Mouse (Mus musculus) heart, embryonic 15.5 days (tissue): ENCODE measurements at regions not wholly inside any gene's neighbourhood (a gene's known extent, or its start where the extent isn't known, plus 50 kb on each side); places are given as distances from the start of the nearest gene placed in this dataset.

ENCODE experiments used
- ATAC-seq: fragments of 200-750 bp; cut with Nextera tagmentation; replicated peaks from 2 replicates; pipeline ENCODE4 v1.8.0; 2017; ENCODE audit warnings: low read depth, moderate TSS enrichment; ENCODE audit not compliant: insufficient number of reproducible peaks, insufficient read depth, low FRiP score
- H3K27ac ChIP-seq: fragments of 300-500 bp; sonication (generic); 2 replicates; pipeline ENCODE4 v1.5.1; 2015; ENCODE audit warnings: mild to moderate bottlenecking, inconsistent platforms
- H3K27me3 ChIP-seq: fragments of 300-500 bp; sonication (generic); 2 replicates; pipeline ENCODE4 v1.6.1; 2015; ENCODE audit warnings: inconsistent platforms
- H3K36me3 ChIP-seq: fragments of 300-500 bp; sonication (generic); 2 replicates; pipeline ENCODE4 v1.6.1; 2015; ENCODE audit warnings: mild to moderate bottlenecking, inconsistent platforms
- H3K4me1 ChIP-seq: fragments of 300-500 bp; sonication (generic); replicated peaks from 2 replicates; pipeline ENCODE4 v1.6.1; 2015; ENCODE audit warnings: inconsistent platforms
- H3K4me2 ChIP-seq: fragments of 300-500 bp; sonication (generic); 2 replicates; pipeline ENCODE4 v1.6.1; 2015; ENCODE audit warnings: inconsistent platforms, mild to moderate bottlenecking, moderate library complexity
- H3K4me3 ChIP-seq: fragments of 300-500 bp; sonication (generic); 2 replicates; pipeline ENCODE4 v1.5.1; 2015; ENCODE audit warnings: mild to moderate bottlenecking, inconsistent platforms
- H3K9ac ChIP-seq: fragments of 300-500 bp; sonication (generic); 2 replicates; pipeline ENCODE4 v1.6.1; 2015; ENCODE audit warnings: mild to moderate bottlenecking, inconsistent platforms
- H3K9me3 ChIP-seq: fragments of 300-500 bp; sonication (generic); replicated peaks from 2 replicates; pipeline ENCODE4 v1.6.1; 2016; ENCODE audit warnings: inconsistent platforms
- WGBS: fragments of 180-500 bp; shearing (Covaris S2); methylation state at CpG from one replicate; pipeline ENCODE4 v1.1.7; 2015; ENCODE audit warnings: mixed read lengths; 5-methylcytosine and 5-hydroxymethylcytosine counted together

DNA sequence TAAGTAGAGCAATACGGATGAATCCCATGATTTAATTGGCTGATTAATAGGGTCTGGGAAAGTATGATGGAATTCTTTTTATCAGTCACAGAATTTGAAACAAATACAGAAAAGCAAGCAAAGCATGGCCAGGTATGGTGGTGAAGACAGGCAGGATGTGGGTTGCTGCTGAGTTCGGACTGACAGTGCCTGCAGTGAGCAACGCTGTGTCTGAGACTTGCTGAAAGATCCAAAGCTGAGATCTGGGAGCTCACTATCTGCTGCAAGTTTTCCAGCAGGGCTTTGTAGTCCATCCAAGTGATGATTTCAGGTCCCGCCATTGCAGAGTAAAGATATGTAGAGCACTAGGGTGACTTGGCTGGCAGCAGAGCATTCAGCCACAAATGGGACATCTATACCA is 189.3 kb upstream of the Ahr start:
- Histone ChIP-seq H3K9ac (no peak overlapping the region), H3K4me3 (no peak overlapping the region), H3K36me3 (no peaks in the 10 kb centered on the region), H3K4me1 (no peaks in the 10 kb centered on the region), H3K27me3 (no peaks in the 10 kb centered on the region), H3K9me3 (no peaks in the 10 kb centered on the region), H3K4me2 (no peak overlapping the region), H3K27ac (no peak overlapping the region)
- no peak for ATAC-seq
- 60% methylated on average over 4 of the region's 4 CpGs for WGBS

DNA sequence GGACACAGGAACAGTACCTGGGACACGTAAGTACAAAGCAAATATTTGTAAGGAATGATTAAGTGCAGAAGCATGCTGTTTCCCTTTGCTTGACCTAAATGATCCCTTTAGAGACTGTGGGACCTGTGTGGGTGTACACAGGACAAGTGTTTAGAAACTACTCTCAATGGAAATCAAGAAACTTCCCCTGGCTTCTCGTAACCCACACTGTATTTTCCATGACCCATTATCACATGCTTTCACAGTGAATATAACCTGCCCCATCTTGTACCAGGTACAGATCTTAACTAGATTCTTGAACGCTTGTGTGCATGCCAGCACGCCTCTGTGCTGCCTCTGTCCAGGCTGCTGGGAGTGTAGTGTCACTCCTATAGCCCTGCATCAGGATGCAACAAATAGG is 177.8 kb upstream of the Ahr start:
- Histone ChIP-seq H3K4me1 (no peaks in the 10 kb centered on the region), H3K27me3 (no peaks in the 10 kb centered on the region), H3K9ac (no peak overlapping the region), H3K27ac (no peak overlapping the region), H3K9me3 (no peaks in the 10 kb centered on the region), H3K36me3 (no peaks in the 10 kb centered on the region), H3K4me3 (no peak overlapping the region), H3K4me2 (no peak overlapping the region)
- ATAC-seq, result no peak
- WGBS, result 70% methylated on average over 4 of the region's 4 CpGs

DNA sequence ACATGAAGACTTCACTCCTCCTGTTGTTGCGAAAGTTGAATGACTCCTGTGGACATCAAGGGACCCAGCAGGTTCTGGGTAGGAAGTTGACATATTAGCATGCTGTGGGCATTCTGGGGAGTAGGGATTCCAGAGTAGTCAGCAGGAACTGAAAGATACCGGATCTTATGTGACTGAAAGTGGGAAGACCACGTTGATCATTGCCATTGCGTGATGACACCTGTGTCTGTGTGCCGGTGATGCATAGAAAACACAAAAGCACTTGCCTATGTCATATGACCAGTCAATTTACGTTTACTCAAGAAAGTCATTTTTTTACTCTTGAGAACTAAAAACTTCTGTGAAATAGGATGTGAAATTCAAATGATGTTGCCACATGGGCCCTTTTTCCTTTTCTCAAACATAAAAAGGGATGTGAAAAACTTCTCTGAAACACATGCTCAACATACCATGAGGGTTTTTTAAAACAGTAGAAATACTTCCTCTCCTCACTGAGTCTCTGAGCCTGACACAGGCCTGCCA is 176.8 kb upstream of the Ahr start:
- no peaks in the 10 kb centered on the region for H3K9me3 ChIP-seq
- no peaks in the 10 kb centered on the region for H3K27me3 ChIP-seq
- no peak overlapping the region for H3K4me3 ChIP-seq
- no peak overlapping the region for H3K9ac ChIP-seq
- H3K27ac ChIP-seq, result no peak overlapping the region
- WGBS, result 87% methylated on average over 6 of the region's 6 CpGs
- no peaks in the 10 kb centered on the region for H3K36me3 ChIP-seq
- H3K4me2 ChIP-seq, result no peak overlapping the region
- ATAC-seq, result no peak
- no peaks in the 10 kb centered on the region for H3K4me1 ChIP-seq

DNA sequence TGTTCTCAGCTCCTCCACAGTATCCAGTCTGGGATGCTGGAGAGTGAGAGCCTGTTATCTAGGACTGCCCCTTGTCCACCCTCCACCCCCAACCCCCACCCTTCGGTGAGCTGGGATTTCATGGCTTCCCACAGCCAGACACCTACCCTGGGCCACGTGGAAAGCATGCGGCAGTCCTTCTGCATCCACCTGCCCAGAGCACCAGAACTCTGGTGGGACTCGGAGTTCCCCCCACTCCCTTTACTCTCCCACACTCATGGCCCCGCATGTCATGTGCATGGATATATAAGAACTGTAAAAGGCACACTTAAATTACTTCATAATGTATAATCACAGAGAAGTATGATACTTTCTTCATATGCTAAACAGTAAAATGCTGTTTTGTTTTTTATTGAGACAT is 175.5 kb upstream of the Ahr start:
- Histone ChIP-seq H3K27me3 (no peaks in the 10 kb centered on the region), H3K27ac (no peak overlapping the region), H3K9ac (no peak overlapping the region), H3K4me1 (no peaks in the 10 kb centered on the region), H3K4me2 (no peak overlapping the region), H3K36me3 (no peaks in the 10 kb centered on the region), H3K9me3 (no peaks in the 10 kb centered on the region), H3K4me3 (no peak overlapping the region)
- ATAC-seq, result no peak
- 57% methylated on average over 5 of the region's 5 CpGs for WGBS

DNA sequence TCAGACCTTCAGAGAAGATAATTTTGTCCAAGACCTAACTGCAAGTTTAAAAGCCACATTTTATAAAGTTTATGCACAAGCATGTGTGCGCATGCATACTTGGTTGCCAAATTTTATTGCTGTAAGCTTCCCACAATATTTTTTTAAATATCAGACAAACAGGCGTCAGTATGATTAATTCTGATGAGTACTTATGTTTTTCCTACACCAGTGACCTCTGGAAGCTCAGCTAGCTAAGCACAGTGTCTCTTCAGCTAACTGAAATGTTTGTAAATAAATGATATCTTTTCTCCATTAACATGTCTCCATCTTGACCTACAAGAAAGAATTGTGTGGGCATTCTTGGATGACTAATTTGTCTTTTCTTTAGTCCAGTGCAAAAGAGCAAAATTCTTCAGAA is 168.6 kb upstream of the Ahr start:
- H3K27me3 ChIP-seq, result no peaks in the 10 kb centered on the region
- no peak overlapping the region for H3K9ac ChIP-seq
- ATAC-seq, result no peak
- H3K9me3 ChIP-seq, result no peaks in the 10 kb centered on the region
- peaks cover 5% of the 10 kb centered on the region; the same call in 1 of the 2 replicates for H3K4me1 ChIP-seq
- 75% methylated on average over 2 of the region's 2 CpGs for WGBS
- no peaks in the 10 kb centered on the region for H3K36me3 ChIP-seq
- no peak overlapping the region for H3K4me2 ChIP-seq
- H3K27ac ChIP-seq, result no peak overlapping the region
- H3K4me3 ChIP-seq, result no peak overlapping the region

DNA sequence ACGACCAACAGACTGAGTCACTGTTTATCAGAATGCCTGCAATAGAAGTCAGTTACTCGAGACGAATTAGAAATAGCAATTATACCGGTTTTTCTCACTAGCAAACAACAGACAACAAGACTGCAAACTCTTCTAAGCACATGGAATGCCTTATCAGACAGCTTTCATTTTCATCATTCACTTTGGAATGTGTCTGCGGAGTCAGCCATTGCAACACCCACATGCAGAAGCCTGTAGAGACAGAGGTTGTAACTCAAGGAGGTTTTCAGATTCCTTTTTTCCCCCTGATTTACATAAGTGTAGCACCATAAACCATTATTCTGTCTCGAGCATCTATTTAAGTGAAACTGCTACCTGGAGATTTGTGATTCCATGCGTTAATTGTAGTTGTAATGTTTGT is 167.8 kb upstream of the Ahr start:
- 47% methylated on average over 7 of the region's 7 CpGs for WGBS
- H3K36me3 ChIP-seq, result no peaks in the 10 kb centered on the region
- H3K4me3 ChIP-seq, result no peak overlapping the region
- ATAC-seq, result no peak
- H3K4me2 ChIP-seq, result no peak overlapping the region
- peaks cover 5% of the 10 kb centered on the region; the same call in 1 of the 2 replicates for H3K4me1 ChIP-seq
- H3K9ac ChIP-seq, result no peak overlapping the region
- H3K27ac ChIP-seq, result no peak overlapping the region
- no peaks in the 10 kb centered on the region for H3K9me3 ChIP-seq
- H3K27me3 ChIP-seq, result no peaks in the 10 kb centered on the region

DNA sequence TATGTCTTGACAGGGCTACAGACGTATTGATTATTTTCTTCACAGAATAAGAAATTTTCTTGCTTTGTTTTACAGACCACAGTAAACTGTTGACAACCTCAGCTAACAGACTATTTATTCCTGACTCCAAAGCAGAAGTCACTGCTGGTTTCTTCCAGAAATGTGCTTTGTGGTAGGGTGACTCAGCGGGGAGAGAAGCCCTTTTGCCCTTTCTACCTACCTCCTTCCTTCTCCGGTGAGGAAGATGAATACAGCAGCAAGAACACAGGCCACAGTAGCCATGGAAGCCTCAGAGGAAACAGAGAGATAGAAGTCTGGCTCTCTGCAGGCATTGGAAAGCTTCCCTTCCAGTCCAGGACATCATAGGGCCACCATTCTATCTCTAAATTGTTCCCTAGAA is 159.4 kb upstream of the Ahr start:
- no peaks in the 10 kb centered on the region for H3K27me3 ChIP-seq
- H3K36me3 ChIP-seq, result no peaks in the 10 kb centered on the region
- ATAC-seq, result no peak
- 70% methylated on average over 3 of the region's 3 CpGs for WGBS
- no peaks in the 10 kb centered on the region for H3K4me1 ChIP-seq
- H3K27ac ChIP-seq, result no peak overlapping the region
- no peak overlapping the region for H3K4me2 ChIP-seq
- no peaks in the 10 kb centered on the region for H3K9me3 ChIP-seq
- H3K9ac ChIP-seq, result no peak overlapping the region
- no peak overlapping the region for H3K4me3 ChIP-seq

DNA sequence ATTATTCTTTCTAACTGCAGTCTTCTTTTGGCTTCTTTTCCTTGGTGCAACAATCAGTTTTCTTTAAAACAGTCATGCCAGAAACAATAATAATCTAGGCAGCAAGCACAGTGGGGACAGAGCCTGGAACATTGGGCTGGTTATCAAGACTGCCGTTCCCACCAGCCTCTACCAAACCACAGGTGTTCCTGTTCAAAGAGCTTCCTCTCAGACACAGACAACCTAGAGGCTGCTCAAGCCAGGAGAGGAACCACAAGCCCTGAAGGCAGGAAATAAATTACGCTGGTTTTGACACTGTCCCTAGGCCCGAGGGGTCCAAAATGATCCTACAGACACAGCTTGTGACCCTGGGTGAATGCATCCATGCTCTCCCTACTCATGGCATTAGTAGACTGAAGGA is 156.1 kb upstream of the Ahr start:
- Histone ChIP-seq H3K27ac (no peak overlapping the region), H3K4me1 (no peaks in the 10 kb centered on the region), H3K9ac (no peak overlapping the region), H3K4me2 (no peak overlapping the region), H3K4me3 (no peak overlapping the region), H3K27me3 (no peaks in the 10 kb centered on the region), H3K36me3 (no peaks in the 10 kb centered on the region), H3K9me3 (no peaks in the 10 kb centered on the region)
- no peak for ATAC-seq
- WGBS, result 76% methylated on average over 3 of the region's 3 CpGs

DNA sequence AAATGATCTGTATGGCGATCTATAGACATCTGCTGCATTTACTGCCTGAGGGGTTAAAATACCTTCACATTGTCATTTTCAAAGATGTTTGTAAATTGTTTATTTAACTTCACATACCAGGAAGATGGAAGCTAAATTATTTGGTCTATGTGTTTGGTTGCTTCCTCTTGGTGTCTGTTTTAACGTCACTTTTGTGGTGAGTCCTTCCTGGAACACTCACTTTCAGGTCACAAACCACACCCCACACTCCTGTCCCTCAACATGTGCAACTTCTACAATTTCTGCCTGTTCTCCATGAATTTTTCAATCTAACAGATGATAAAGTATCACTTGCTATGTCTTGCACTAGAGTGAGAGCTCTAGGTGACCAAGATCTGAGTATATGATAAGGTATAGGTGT is 151.4 kb upstream of the Ahr start:
- H3K4me3 ChIP-seq, result no peak overlapping the region
- H3K27ac ChIP-seq, result no peak overlapping the region
- no peak overlapping the region for H3K9ac ChIP-seq
- H3K4me1 ChIP-seq, result no peaks in the 10 kb centered on the region
- H3K4me2 ChIP-seq, result no peak overlapping the region
- 77% methylated on average over 2 of the region's 2 CpGs for WGBS
- no peaks in the 10 kb centered on the region for H3K27me3 ChIP-seq
- H3K36me3 ChIP-seq, result no peaks in the 10 kb centered on the region
- no peak for ATAC-seq
- no peaks in the 10 kb centered on the region for H3K9me3 ChIP-seq

DNA sequence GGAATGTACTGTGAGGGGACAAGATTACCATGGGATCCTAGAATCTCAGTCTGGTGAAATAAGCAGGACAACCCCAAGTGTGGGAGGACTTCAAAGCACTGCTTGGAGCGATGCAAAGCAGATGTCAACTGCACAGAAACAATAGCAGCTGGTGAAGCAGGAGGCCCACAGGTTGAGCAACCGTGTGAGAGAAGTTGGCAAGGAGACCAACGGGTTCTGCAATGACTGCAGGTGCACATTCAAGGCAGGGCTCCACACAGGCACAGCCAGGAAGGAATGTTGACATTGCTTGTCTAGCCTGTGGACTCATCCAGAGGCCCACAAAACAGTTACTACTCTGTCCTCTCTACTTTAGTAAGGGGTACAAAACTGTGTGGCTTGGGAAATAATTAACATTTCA is 150.4 kb upstream of the Ahr start:
- Histone ChIP-seq H3K9ac (no peak overlapping the region), H3K4me2 (no peak overlapping the region), H3K36me3 (no peaks in the 10 kb centered on the region), H3K27me3 (no peaks in the 10 kb centered on the region), H3K4me1 (no peaks in the 10 kb centered on the region), H3K27ac (no peak overlapping the region), H3K9me3 (no peaks in the 10 kb centered on the region), H3K4me3 (no peak overlapping the region)
- WGBS, result 59% methylated on average over 3 of the region's 3 CpGs
- no peak for ATAC-seq

DNA sequence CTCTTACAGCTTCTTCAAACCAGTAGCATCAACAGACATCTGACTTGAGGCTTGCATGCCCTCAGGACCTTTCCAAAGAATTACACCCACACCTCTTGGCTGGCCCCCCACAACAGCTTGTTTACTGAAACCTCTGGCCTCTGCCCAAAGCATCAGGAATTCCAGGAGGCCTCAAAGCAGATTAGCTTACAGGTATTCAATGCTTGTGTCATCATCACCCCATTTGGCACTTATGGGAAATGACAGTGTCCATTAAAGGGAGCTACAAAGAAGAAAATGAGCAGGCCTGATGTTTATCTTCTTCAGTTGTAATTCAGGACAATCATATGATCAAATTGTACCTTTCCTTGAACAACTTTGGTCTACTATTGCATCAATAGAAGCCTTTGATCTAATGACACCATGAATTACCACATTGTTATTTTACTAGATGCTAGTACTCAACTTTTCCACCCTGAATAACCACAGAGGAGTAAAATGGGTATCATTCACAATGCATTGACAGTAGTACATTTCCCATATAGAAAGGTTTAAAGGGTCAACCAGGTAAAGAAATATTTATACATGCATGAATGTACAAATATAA is 147.1 kb upstream of the Ahr start:
- no peak for ATAC-seq

DNA sequence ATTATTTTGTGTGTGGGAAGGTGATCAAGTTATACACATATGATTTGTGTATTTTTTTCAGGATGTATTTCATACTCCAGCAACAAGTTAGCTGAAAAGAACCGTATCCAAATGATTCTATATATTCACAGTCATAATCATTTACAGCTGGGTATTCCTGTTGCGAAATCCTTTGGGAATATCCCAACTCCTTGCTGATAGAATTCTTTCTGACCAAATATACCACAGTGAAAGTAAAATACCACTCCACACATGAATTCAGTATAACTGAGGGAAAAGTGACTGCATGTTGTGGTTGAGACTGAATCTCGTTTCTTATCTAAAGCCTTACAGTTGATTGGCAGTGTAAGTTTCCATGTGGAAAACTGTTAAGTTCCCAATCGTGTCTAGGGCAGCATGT is 145.1 kb upstream of the Ahr start:
- no peak overlapping the region for H3K27ac ChIP-seq
- no peak overlapping the region for H3K4me2 ChIP-seq
- H3K9me3 ChIP-seq, result no peaks in the 10 kb centered on the region
- ATAC-seq, result no peak
- H3K27me3 ChIP-seq, result no peaks in the 10 kb centered on the region
- no peak overlapping the region for H3K4me3 ChIP-seq
- H3K36me3 ChIP-seq, result no peaks in the 10 kb centered on the region
- no peaks in the 10 kb centered on the region for H3K4me1 ChIP-seq
- no peak overlapping the region for H3K9ac ChIP-seq
- WGBS, result 49% methylated on average over 4 of the region's 4 CpGs

More for the DNA sequence above, 147.1 kb upstream of the Ahr start:
- H3K27ac ChIP-seq, result no peak overlapping the region
- H3K27me3 ChIP-seq, result no peaks in the 10 kb centered on the region
- H3K4me1 ChIP-seq, result no peaks in the 10 kb centered on the region
- no peak overlapping the region for H3K4me2 ChIP-seq
- no peaks in the 10 kb centered on the region for H3K9me3 ChIP-seq
- no peaks in the 10 kb centered on the region for H3K36me3 ChIP-seq
- H3K9ac ChIP-seq, result no peak overlapping the region
- H3K4me3 ChIP-seq, result no peak overlapping the region
